Mouse (Mus musculus): ENCODE measurements at regions not wholly inside any gene's neighbourhood (a gene's known extent, or its start where the extent isn't known, plus 50 kb on each side); places are given as distances from the start of the nearest gene placed in this dataset.

DNA sequence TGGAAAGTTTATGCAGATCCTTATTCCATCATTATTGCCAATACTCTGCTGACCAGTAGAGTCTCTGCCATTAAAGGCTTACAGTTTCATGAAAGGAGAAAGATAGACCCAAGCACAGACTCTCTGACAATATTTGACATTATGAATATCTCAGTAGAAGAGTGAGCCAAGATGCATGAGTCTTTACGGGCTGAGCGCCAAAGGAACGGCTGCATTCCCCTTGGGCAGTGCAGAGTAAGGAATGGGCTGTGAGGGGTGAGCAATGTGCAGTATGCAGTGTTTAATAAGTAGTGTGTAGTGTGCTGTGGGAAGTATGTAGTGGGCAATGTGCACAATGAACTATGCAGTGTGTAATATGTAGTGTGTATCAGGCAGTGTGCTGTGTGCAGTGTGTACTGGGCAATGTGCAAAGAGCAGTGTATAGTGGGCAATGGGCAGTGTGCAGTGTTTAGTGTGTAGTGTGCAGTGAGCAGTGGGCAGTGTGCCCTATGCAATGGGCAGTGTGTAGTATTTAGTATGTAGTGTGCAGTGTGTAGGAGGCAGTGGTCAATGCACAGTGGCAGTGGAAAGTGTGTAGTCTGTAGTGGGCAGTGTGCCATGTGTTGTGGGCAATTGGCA lies 671.8 kb downstream of the 5730522E02Rik start:
- intact Hi-C loops (cut with DNase I), result no loop called here
- peak; percentile 54 for DNase-seq

DNA sequence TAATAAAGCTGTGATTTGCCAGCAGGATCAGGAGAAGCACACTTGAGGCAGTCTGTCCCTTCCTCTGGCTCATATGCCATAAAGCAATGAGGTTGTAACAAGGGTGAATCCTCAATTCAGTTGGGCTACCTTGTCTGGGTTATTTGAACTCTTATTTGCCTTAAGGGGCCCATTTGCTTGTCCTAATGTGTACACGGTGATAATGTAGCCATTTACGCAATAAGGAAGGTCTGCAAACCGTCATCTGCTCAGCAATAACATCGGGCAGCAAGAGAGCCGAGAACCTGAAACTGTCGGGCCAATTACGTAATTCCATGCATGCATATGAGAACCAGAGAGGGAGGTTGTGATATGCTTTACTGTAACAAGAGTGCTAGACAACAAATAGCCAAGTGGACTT lies 674.5 kb downstream of the 5730522E02Rik start:
- no peak for DNase-seq
- intact Hi-C loops (cut with DNase I), result no loop called here

DNA sequence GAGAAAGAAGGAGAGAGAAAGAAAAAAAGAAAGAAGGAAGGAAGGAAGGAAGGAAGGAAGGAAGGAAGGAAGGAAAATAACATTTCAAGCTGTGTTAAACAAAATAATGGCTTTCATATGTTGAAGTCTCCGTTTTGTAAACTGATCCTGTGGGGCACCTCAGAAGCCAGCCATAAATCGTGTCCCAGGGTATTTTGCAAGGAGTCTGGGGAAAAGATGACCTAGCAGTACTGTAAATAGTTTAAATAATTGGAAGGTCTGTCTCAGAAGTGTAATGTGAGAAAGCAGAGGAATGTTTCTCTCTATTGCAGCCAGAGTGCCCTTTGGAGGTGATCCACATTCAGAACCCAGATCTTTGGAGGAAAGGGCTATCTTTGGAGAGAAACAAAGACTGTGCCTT lies 677.5 kb downstream of the 5730522E02Rik start:
- DNase-seq, result no peak
- intact Hi-C loops (cut with DNase I), result no loop called here

DNA sequence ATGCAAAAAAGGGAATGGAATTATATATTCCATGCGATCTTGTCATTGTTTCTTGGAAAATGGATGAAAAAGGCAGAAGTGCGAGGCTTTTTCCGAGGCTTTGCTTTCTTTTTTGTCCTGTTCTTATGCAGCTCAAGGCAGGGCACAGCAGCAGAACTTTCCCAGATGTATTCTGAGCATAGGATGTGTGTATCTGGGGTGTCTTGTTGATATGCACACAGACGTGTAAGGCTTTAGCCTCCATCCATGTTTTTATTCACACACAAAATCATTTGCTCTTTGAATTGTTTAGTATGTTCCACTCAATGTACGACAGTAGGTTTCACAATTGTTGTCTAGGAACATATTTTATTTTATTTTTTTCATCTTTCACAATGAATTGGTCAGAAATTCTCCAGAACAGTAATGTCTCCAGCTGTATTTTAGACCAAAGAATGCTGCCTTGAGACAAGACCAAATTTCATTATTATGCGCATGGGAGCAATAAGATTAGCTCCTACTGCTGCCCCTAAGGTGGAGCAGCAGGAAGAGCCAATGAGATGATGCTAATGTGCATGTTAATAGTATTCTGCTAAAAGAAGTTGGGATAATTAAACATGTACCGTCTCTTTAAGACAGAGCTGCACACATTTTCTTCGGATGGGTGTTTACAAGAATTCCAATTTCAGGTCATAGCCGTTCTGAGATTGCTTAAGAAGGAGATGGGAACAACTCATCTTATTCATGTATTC lies 678.7 kb downstream of the 5730522E02Rik start:
- DNase-seq, result no peak
- intact Hi-C loops (cut with DNase I), result no loop called here

DNA sequence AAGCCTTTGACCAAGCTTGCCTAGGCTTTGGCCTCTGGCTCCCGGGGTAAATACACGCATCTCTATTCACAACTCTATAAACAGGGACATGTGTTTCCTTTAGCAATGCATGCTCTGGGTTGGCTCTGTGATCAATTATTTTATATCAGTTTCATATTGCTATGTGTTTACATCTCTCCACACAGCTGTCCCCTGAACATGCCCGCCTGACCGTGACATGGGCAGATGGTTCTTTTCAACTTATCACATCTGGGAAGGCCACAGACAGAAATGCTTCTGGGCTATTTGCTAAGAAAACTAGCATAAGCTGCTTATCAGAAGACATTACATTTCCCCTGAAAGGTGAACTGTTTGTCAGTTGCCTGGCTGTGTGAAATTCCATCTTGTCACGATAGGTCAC lies 682.5 kb downstream of the 5730522E02Rik start:
- no peak for DNase-seq
- intact Hi-C loops (cut with DNase I), result no loop called here

DNA sequence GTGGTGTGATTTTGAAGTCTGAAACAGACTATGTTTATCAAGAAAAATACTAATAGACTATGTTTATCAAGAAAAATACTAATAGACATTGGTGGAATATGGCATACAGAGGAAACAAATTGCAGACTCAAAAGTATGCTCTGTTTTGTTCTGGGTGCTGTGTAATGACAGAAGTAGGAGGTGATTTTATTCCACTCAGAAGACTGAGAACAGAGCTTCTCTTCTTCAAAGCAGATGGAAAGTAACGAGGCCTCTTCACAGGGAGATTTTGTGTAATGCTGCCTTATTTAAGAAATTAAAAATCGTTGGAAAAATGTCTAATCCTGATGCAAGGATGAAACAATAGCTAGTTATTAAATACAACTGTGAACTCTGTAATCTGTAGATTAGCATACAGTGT lies 691.7 kb downstream of the 5730522E02Rik start:
- intact Hi-C loops (cut with DNase I), result no loop called here
- DNase-seq, result no peak

DNA sequence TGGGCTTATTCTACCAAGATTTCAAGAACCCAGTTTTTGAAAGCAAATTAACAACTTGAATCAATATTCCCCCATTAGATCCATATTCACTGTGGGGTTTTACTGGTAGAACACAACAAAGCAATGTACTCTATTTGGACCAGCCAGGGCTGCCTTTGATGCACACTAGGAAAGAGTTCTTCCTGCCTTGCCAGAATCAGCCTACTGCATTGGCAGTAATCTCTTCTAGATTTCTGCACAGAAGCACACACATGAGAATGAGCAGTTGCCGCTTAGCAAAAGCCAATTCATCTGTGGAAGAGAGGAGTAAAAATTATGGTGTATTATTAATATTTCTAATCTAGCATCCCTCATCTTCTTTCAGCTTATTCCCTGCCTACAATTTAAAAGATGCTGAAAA lies 692.4 kb downstream of the 5730522E02Rik start:
- DNase-seq, result no peak

DNA sequence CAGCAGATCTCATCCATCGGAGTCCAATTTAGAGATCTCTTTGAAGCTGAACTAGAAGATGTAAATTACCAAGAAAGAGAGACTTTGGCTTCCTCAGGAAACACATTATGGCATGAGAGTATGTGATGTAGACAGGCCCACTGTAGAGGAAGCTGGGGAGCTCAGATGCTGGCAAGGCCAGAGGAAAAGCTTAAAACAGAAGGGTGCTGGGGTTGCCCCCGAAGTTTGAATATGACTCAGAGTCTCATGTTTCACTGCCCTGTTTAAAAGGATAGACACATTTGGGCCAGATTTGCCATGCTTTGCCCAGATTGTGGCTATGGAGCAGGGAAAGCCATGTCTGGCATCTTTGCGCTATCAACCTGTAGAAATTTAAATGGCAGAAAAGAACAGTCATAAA lies 705.1 kb downstream of the 5730522E02Rik start:
- intact Hi-C loops (cut with DNase I), result no loop called here
- DNase-seq, result no peak

More for the DNA sequence above, 692.4 kb downstream of the 5730522E02Rik start:
- intact Hi-C loops (cut with DNase I), result no loop called here

DNA sequence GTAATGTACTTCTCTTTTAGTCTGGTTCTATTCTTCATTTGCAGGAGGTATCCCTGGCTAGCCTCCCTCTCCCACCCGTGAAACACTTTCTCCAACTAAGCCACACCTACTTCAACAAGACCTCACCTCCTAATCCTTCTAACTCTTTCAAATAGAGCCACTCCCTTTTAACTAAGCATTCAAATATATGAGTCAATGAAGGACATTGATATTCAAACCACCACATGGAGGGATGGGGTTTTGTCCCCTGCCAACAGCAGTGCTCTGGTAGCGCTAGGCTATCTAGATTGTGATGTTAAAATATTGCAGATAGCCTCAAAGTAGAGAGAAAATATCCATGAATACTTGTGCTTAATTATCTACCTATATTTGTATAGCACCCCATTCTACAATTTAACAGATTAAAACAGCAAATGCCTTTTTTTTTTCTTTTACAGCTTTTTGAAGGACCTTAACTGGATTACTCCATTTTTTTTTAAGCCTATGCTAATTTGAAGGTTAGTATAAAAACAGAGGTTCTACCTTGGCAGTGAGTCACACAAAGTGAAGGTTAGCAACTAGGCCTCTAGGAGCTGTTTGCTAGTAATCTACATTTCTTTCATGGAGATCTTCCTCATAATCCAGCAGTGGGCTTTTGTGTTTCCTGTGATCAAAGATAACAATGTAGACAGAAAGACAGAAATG lies 736.7 kb downstream of the 5730522E02Rik start:
- DNase-seq, result no peak
- intact Hi-C loops (cut with DNase I), result no loop called here

DNA sequence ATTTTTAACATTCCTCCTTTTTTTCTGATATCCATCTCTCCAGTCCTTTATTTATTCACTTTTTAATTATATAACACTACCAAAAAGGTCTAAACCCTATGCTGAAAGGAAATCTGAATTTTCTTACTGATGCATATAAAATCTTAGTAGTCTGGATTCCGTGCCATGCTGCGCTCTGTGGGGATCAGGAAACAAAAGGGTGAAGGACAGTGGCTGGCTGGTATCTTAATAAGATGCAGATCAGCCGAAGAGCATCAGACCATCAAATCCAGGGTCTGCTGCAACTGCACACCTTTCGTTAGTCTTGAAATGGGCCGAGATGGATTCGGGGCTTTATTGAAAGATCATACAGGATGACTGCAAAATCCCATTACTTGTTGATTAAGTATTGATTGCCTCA lies 740.7 kb downstream of the 5730522E02Rik start:
- no peak for DNase-seq
- intact Hi-C loops (cut with DNase I), result no loop called here

DNA sequence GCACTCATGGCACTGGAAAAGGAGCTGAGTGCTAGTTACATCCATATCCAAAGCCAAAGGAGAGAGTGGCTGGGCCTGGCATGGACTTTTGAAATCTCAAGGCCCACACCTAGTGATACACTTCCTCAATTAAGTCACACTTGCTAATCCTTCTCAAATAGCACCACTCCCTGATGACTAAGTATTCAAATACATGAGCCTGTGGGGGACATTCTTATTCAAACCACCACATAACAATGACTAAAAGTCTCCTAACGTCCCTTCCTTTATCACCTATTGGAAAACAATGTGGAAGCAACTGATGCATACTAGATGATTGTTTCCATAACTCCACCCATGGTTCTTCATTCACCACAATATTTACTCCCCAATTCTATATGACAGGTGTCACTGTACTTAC lies 773.4 kb downstream of the 5730522E02Rik start:
- intact Hi-C loops (cut with DNase I), result no loop called here
- no peak for DNase-seq

DNA sequence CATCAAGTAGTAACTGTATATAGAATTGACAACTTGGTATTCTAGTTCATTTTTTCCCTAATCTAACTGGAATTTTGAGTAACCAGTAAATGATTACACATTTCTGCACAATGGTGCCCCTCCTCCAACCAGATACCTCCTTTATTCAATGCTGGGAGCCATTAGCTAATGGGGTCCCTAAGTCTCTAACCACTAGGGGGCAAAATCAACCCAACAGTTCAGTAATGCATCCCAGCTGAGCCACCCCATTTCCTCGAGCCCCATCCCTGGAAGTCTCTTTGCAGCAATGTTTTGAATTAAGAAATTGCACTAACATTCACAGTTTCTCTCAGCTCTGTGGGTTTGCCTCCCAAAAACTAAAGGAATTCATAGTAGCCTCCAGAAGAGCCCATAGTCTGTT lies 774.9 kb downstream of the 5730522E02Rik start:
- DNase-seq, result no peak
- intact Hi-C loops (cut with DNase I), result no loop called here

DNA sequence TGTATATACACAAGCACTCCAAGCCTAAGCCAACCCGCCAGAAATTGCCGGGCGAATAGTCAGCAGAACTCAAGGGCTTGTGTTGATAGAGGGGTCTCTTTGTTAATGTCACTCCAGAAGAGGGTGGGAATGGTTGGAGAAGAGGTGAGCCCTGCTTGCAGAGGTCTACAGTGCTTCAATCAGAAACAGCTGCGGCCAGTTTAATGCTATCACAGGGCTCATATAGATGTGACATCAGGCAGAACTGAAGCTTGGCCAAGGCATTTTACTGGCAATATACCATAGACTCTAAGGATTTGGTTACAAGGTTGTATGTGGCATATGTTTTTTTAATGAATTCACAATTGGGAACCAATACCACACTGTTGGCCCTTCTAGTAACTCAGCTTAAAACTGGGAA lies 787.4 kb downstream of the 5730522E02Rik start:
- no peak for DNase-seq
- intact Hi-C loops (cut with DNase I), result no loop called here

DNA sequence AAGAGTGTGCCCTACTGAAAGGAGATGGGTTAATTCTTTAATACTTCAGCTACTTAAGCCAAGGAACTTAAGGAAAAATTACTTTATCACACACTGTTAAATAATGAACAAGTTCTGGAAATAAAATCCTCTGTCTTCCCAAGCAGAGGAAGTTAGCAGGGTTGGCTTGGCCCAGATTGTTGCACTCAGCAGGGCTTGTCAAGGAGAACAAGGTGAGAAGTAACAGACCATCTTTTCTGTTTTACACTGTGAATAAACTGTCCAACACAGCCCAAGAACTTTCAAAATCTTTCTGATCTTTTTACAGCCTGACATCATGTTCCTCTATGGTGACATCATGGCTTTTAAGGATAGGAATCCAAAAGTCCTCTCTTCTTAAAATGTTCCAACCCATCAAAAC lies 789.1 kb downstream of the 5730522E02Rik start:
- no peak for DNase-seq

DNA sequence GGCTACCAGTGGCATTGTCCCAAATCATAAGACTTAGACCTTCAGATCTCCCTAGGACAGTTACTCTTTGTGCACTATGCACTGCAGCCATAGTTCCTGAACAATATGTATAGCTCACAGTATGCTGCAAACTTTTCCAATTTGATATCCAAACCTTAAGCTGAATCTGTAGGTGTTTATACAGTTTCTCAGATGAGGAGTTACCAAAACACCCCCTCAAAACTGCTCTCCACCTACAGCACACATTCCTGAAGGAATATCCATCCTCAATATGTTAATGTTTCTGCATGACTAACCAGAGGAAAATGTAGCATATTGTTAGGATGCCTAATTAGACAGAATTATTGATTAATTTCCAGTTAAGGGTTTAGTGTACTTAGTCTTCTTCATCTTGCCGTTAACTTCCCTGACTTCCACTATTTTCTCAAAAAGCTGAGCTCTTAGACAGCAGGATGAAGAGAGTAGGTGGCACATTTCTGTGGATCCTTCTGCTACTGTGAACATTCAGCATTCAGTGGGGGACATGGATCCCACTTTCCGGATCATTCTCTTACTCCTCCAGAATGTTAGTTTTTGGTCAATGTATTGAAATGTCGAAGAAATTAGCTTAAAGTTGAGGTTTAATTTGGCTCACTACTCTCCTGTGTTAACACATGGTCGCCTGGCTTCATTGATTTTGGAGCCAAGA lies 800.0 kb downstream of the 5730522E02Rik start:
- DNase-seq, result no peak
- intact Hi-C loops (cut with DNase I), result no loop called here

More for the DNA sequence above, 789.1 kb downstream of the 5730522E02Rik start:
- intact Hi-C loops (cut with DNase I), result no loop called here

DNA sequence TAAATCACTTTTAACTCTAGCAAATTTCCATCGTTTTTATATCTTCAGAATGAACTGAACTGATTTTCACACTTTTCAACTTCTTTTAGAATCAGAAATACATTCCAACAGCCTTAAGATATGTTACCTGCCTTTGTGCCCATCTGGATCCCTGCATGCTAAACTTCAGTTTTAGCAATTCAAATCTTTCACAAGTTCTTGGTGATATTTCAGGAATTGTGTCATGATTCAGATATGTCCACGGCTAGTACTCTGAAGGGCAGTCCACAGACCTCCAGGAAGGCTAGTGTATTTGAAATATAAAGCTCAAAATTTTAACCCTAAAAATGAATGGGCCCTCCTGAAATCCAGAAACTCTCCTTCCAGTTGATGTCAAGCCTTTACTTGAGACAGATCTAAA lies 818.9 kb downstream of the 5730522E02Rik start:
- DNase-seq, result no peak
- intact Hi-C loops (cut with DNase I), result no loop called here

DNA sequence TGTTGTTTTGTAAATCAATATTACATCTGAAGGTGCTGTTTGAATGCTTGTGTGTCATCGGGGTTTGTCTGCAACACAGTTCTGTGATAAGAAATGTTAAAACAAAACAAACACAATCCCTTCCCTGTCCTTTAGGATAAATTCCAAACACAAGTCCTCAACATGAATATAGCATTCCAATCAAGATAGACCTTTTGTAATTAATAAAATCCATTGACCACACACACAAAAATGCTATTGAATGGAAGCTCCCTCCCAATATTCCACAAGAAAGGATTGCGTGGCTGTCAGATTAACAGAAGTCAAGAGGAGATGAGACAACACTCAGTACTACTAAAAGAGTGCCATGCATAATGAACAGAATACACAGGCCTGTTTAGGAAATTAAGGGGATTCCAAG lies 843.5 kb downstream of the 5730522E02Rik start:
- intact Hi-C loops (cut with DNase I), result no loop called here
- no peak for DNase-seq

DNA sequence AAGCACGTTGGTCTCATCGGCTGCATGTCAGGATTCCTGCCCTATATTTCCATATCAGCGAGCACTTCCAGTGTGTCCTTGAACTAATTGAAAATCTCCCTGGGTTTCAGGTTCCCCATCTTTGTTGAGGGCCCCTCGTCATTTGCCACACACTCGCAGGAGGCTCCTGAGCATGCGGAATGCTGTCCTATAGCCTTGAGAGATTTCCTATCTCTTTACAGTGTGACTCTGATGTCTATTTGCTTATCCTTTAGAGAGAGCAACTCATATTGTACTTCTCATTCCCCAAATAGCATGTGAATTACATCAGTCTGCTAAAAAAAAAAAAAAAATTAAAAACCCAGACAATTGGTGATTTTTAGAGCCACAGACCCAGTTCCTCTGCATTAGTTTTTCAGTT lies 845.1 kb downstream of the 5730522E02Rik start:
- intact Hi-C loops (cut with DNase I), result no loop called here
- no peak for DNase-seq

DNA sequence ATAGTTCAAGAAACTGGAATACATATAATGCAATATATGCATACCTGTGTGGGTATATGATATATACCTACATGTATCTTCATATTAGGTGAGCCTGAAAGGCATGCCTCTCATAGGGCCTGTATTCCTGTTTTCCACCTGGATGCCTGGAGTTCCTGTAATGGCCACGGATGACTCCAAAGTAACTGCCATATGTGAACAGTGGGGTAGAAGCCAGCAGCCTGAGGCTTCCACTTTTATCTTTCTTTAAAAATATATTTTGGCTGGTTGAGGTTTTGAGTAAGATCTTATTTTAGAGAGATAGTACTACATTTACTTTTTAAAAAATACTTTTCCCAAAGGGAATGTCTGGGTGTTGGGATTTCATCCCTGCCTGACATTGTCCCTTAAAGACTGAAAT lies 850.8 kb downstream of the 5730522E02Rik start:
- DNase-seq, result no peak
- intact Hi-C loops (cut with DNase I), result no loop called here

DNA sequence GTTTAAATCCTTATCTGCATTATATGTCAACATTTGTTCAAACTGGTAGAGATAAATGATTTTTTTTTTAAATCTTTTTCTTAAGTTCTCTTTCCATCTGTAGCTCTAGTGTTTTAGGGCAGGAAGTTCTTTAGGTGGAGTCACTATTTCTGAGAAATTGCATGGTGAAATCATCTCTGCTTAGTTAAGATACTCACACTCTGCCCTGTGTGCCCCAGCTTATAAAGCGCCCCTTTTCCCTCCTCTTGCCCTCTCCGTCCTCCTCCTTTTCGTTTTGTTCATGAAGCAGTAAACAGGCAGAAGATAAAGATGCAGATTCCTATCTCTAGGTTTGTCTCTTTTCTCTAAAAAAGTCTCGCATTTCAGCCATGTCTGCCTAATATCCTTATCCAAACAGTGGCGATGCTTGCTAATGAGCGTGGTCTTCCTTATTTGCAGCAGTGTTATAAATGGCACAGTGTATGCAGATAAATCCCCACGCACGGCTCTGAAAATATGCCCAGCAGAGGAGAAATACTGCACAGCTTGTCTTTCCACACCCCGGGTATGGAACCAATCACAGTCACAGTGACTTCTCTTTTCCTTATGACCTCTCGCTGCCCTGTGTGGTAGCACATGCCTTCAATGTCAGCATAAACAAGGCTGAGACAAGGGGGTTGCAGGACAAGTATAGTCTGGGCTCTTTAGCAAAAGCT lies 852.7 kb downstream of the 5730522E02Rik start:
- no peak for DNase-seq
- intact Hi-C loops (cut with DNase I), result no loop called here
